Mouse (Mus musculus): Measurements from ENCODE around the gene 1700028J19Rik.
"Not testable (repeated sequence)": the region's sequence is repeated elsewhere in the genome, so short reads cannot be mapped to it uniquely, and the experiment has no call there.

The 1700028J19Rik gene

GRCm38 (mm10) chr7:44250732-44251275 lies 4.3 kb upstream of the 1700028J19Rik start:
- DNase-seq (ENCODE audit: low spot score): not testable (repeated sequence)

- no peak for DNase-seq (ENCODE audit: low spot score)
Observed at GRCm38 (mm10) chr7:44249248-44249647, 2.8 kb upstream of the 1700028J19Rik start.

- DNase-seq (ENCODE audit: low spot score): no peak
Observed at GRCm38 (mm10) chr7:44247971-44248370, 1.5 kb upstream of the 1700028J19Rik start.

- peak; percentile 62 for DNase-seq (ENCODE audit: low spot score)
Observed at GRCm38 (mm10) chr7:44246984-44247470, 532 bp upstream of the 1700028J19Rik start.

- no peak for DNase-seq (ENCODE audit: low spot score)
Observed at GRCm38 (mm10) chr7:44244080-44244479, 2.4 kb downstream of the 1700028J19Rik start.

GRCm38 (mm10) chr7:44241163-44241562 lies 5.3 kb downstream of the 1700028J19Rik start:
- no peak for DNase-seq (ENCODE audit: low spot score)

- DNase-seq (ENCODE audit: low spot score): no peak
Observed at GRCm38 (mm10) chr7:44240712-44241111, 5.8 kb downstream of the 1700028J19Rik start.

GRCm38 (mm10) chr7:44239913-44240312 lies 6.6 kb downstream of the 1700028J19Rik start:
- no peak for DNase-seq (ENCODE audit: low spot score)

- DNase-seq (ENCODE audit: low spot score): no peak
Observed at GRCm38 (mm10) chr7:44235909-44236308, 10.6 kb downstream of the 1700028J19Rik start, which contains the start of gene Gm36864. Gene Gm36864, plus strand, starts transcription at chr7:44236177.

GRCm38 (mm10) chr7:44225076-44225475 lies 21.4 kb downstream of the 1700028J19Rik start, which contains the start of gene Klk1:
Gene Klk1, plus strand, starts transcription at chr7:44225360.
- no peak for DNase-seq (ENCODE audit: low spot score)

GRCm38 (mm10) chr7:44222335-44222734 lies 24.2 kb downstream of the 1700028J19Rik start:
- not testable (repeated sequence) for DNase-seq (ENCODE audit: low spot score)

GRCm38 (mm10) chr7:44221601-44222000 lies 24.9 kb downstream of the 1700028J19Rik start:
- DNase-seq (ENCODE audit: low spot score): not testable (repeated sequence)

GRCm38 (mm10) chr7:44215645-44216044 lies 30.9 kb downstream of the 1700028J19Rik start, which contains the start of gene Klk1b5:
Gene Klk1b5, plus strand, starts transcription at chr7:44215945.
- no peak for DNase-seq (ENCODE audit: low spot score)

- DNase-seq (ENCODE audit: low spot score): no peak
Observed at GRCm38 (mm10) chr7:44208307-44208706, 38.2 kb downstream of the 1700028J19Rik start.

- not testable (repeated sequence) for DNase-seq (ENCODE audit: low spot score)
Observed at GRCm38 (mm10) chr7:44207135-44207534, 39.4 kb downstream of the 1700028J19Rik start, which contains the start of gene Klk1b4. Gene Klk1b4, plus strand, starts transcription at chr7:44207435.

- DNase-seq (ENCODE audit: low spot score): no peak
Observed at GRCm38 (mm10) chr7:44197891-44198290, 48.6 kb downstream of the 1700028J19Rik start, which contains the start of gene Klk1b3. Gene Klk1b3, plus strand, starts transcription at chr7:44198191.

- not testable (repeated sequence) for DNase-seq (ENCODE audit: low spot score)
Observed at GRCm38 (mm10) chr7:44193466-44193865, 53.0 kb downstream of the 1700028J19Rik start.

- DNase-seq (ENCODE audit: low spot score): not testable (repeated sequence)
Observed at GRCm38 (mm10) chr7:44187936-44188335, 58.6 kb downstream of the 1700028J19Rik start, which contains the start of gene Klk1b24. Gene Klk1b24, plus strand, starts transcription at chr7:44188236.

GRCm38 (mm10) chr7:44186516-44186915 lies 60.0 kb downstream of the 1700028J19Rik start:
- not testable (repeated sequence) for DNase-seq (ENCODE audit: low spot score)
